Mouse (Mus musculus): Measurements from ENCODE around the gene C730034F03Rik.

The C730034F03Rik gene

GRCm38 (mm10) chr15:89432946-89433345, 3.6 kb downstream of the C730034F03Rik start:
- DNase-seq: no peak

- DNase-seq: no peak
Observed at GRCm38 (mm10) chr15:89434136-89434535, 4.7 kb downstream of the C730034F03Rik start.

- no peak for DNase-seq
Observed at GRCm38 (mm10) chr15:89435878-89436277, 6.5 kb downstream of the C730034F03Rik start.

GRCm38 (mm10) chr15:89442486-89443070, 13.2 kb downstream of the C730034F03Rik start:
- no peak for DNase-seq

GRCm38 (mm10) chr15:89452906-89453864, 23.8 kb downstream of the C730034F03Rik start:
- peak; percentile 59 for DNase-seq

- no peak for DNase-seq
Observed at GRCm38 (mm10) chr15:89453865-89454478, 24.6 kb downstream of the C730034F03Rik start, which contains the start of gene Mapk8ip2. TSS of gene Mapk8ip2 (plus strand) at chr15:89453913.

- DNase-seq: no peak
Observed at GRCm38 (mm10) chr15:89454857-89455256, 25.5 kb downstream of the C730034F03Rik start.

- no peak for DNase-seq
Observed at GRCm38 (mm10) chr15:89455642-89456041, 26.3 kb downstream of the C730034F03Rik start.

- no peak for DNase-seq
Observed at GRCm38 (mm10) chr15:89458942-89459341, 29.6 kb downstream of the C730034F03Rik start.

GRCm38 (mm10) chr15:89459821-89460220, 30.4 kb downstream of the C730034F03Rik start:
- no peak for DNase-seq

- no peak for DNase-seq
Observed at GRCm38 (mm10) chr15:89460298-89460697, 30.9 kb downstream of the C730034F03Rik start.

GRCm38 (mm10) chr15:89461321-89461720, 31.9 kb downstream of the C730034F03Rik start:
- DNase-seq: no peak

GRCm38 (mm10) chr15:89462176-89462575, 32.8 kb downstream of the C730034F03Rik start:
- DNase-seq: no peak

- no peak for DNase-seq
Observed at GRCm38 (mm10) chr15:89463334-89464235, 34.2 kb downstream of the C730034F03Rik start.

GRCm38 (mm10) chr15:89465052-89465451, 35.7 kb downstream of the C730034F03Rik start:
- DNase-seq: no peak

GRCm38 (mm10) chr15:89468577-89468976, 39.2 kb downstream of the C730034F03Rik start:
- no peak for DNase-seq

- DNase-seq: no peak
Observed at GRCm38 (mm10) chr15:89471476-89471875, 42.1 kb downstream of the C730034F03Rik start.

GRCm38 (mm10) chr15:89473370-89473769, 44.0 kb downstream of the C730034F03Rik start:
- DNase-seq: no peak

GRCm38 (mm10) chr15:89473921-89474320, 44.5 kb downstream of the C730034F03Rik start:
- no peak for DNase-seq

- no peak for DNase-seq
Observed at GRCm38 (mm10) chr15:89474596-89475292, 45.4 kb downstream of the C730034F03Rik start.

GRCm38 (mm10) chr15:89475293-89475600, 45.9 kb downstream of the C730034F03Rik start:
- DNase-seq: no peak
